Mouse (Mus musculus) cerebellum, adult 9-11 months (tissue): ENCODE results near the gene Wnt11.
A peak's percentile ranks its signal among the peaks of the same experiment; 100 is the strongest.

ENCODE experiments used
- DNase-seq: peaks from one replicate; pipeline ENCODE4 v3.0.0; 2022

The Wnt11 gene

GRCm38 (mm10) chr7:98867794-98868150, 32.9 kb downstream of the Wnt11 start:
- DNase-seq: no peak

GRCm38 (mm10) chr7:98869070-98869469, 34.2 kb downstream of the Wnt11 start:
- DNase-seq: no peak

DNA sequence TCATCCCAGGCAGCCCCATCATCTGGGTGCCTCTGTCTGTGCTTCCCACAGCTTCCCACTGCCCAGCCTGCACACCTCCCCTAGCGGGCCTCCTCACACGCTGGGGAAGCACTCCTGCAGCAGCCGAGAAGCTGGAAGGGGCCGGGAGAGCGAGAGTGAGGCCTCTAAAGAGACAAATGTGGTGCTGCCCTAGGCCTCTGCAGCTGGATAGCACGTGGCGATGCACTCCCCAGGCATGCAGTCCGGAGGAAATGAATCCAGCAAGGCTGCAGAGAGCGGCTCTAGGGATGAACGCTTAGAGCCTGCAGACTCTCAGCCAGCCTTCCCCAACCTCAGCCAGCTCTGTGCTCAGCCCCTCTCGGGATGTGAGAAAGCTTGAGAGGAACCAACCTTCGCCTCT, 35.9 kb downstream of the Wnt11 start:
- DNase-seq: no peak

GRCm38 (mm10) chr7:98871882-98872281, 37.0 kb downstream of the Wnt11 start:
- DNase-seq: no peak

GRCm38 (mm10) chr7:98873316-98873715, 38.4 kb downstream of the Wnt11 start:
- DNase-seq: no peak

DNA sequence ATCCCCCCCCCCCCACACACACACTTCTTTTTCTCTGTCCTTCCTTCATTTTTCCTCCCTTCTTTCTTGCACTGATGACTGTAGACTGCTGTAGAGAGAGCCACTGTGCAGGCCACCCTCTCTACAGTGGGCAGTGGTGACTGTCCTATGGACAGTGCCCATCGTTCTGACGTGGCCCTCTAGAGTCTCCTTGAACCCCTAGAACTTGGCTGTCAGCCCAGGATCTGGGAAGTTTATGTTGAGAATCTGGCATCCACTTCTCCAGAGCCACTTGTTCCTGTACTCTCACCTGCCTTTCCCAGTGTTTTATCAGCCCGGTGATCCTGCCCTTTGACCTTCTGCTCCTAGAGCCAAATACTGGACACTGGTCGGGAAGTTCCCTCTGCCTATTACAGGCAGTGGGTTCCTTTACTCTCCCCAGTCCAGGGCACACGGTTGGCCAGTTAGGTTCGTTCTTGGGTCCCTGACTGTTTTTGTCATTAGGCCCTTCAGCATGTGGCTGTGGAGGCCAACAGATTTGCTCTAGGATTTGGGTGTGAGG, 39.6 kb downstream of the Wnt11 start:
- DNase-seq: no peak

DNA sequence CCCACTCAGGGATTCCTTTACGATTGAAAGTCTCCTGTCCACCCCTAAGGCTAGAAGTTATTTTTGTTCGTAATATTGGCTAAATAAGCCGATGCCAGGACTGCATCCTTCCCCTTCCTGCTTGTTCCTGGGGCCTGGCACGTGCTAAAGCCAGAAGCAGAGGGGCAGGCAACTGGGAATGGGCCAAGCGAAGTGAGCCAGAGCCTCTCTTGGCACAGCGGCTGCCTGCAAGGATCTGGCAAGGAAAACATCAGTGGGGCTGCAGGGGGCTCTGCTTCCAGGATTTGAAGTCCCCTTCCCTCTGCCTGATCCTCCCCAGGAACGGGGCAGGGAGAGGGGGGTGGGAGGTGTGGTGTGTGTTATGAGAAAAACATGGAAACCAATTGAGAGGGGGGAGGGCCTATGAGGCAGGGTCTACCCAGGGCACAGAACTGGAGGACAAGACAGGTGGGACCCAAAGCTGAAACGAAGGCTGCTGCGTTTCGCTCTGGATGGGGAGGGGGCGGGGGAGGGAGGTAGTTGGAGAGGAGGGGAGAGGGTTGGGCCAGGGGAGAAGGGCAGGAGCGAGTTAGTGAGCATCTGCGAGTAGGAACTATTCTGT, 40.6 kb downstream of the Wnt11 start:
- DNase-seq: no peak

DNA sequence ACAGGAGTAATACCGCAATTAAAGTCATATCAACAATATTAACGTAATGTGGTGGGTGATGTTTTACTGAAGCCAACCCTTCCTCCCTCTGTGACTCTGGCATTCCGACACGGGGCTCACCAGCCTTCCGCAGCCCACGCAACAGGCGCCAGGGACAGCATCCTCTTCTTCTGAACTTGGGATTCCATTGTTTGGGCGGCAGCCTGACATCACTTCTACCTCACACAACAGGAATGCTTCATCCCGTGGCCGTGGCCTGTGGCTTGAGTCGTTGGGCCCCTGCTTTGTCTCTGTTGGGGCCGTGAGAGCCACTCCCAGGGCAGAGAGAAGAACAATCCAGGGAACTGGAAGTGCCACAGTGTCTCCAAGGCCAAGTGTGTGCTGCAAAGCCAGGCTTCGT, 41.2 kb downstream of the Wnt11 start:
- DNase-seq: no peak

GRCm38 (mm10) chr7:98879176-98879575, 44.3 kb downstream of the Wnt11 start:
- DNase-seq: no peak

DNA sequence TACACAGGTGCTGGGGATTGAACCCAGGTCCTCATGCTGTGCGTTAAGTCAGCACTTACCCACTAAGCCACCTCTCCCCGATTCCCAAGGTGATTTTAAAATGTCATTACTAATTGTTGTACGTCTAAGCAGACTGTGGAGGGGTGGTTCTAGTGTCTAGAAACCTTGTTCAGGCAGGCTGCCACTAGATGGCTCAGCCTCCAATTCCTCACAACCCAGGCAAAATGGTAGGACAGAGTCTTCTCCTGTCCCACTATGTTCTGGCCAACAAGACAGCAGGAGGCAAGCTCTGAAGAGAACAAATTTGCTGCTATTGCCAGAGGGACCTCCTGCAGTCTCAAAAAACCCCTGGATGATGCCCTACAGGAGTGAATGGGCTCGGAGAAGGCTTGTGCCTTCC, 47.0 kb downstream of the Wnt11 start:
- DNase-seq: peak; percentile 28

DNA sequence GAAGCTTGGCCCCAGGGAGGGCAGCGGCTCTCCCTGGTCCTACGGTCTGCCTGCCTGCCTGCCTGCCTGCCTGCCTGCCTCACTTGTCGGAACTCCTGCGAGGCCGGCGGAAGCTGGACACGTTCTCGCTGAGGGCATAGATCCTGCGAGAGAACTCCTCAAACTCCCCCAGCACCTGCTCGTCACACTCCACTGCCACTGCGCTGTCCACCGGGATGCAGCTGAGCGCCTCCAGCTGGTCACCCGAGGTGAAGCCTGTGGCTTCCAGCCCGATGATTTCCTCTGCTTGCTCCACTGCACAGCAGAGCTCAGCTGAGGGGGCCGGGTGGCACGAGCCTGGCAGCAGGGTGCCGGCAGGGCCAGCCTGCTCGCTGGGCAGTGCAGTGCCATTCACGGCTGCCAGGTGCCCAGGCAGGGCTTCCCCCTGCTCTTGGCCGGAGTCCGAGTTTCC, 52.9 kb downstream of the Wnt11 start:
- peak; percentile 81 for DNase-seq

DNA sequence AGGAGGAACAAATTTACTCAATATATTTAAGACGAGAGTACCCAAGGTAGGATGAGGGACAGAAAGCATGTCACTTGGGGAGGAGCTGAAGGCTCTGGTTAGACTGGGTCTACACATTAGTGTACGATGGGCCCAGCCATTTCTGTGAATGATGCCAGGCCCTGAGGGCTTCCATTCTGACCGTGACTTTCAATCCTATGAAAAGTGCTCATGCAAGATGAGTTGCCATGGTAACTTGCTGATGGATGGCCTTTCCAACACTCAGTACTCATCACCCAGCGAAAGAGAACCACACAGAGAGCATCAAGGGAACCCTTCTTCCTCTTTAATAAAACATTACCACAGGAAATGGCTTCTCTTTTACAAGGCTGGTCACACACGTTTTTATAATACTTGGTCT, 53.9 kb downstream of the Wnt11 start:
- DNase-seq: no peak

GRCm38 (mm10) chr7:98889211-98889610, 54.3 kb downstream of the Wnt11 start:
- no peak for DNase-seq

- no peak for DNase-seq
These were observed 58.2 kb downstream of the Wnt11 start for GRCm38 (mm10) chr7:98893144-98893543.

- no peak for DNase-seq
These were observed 59.4 kb downstream of the Wnt11 start for GRCm38 (mm10) chr7:98894305-98894704.

- DNase-seq: no peak
These were observed 59.9 kb downstream of the Wnt11 start for GRCm38 (mm10) chr7:98894768-98895167.

GRCm38 (mm10) chr7:98895501-98896095, 60.7 kb downstream of the Wnt11 start:
- DNase-seq: no peak

DNA sequence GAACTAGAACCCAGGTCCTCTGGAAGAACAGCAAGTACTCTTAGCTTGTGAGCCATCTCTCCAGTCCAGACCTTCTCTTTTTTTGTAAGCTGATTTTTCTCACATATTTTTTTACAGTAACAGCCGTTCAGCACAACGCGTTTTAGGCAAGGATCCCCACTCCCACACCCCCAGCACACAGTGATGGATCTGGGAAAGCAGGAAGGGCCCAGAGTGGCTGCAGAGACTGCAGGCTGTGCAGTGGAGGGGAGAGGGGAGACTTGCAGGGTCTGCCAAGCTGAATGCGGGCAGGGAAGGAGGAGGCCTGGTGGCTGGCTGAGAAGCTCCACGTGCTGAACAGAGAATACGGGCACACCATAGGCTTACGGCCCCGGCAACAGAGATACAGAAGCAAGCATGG, 62.4 kb downstream of the Wnt11 start:
- no peak for DNase-seq

DNA sequence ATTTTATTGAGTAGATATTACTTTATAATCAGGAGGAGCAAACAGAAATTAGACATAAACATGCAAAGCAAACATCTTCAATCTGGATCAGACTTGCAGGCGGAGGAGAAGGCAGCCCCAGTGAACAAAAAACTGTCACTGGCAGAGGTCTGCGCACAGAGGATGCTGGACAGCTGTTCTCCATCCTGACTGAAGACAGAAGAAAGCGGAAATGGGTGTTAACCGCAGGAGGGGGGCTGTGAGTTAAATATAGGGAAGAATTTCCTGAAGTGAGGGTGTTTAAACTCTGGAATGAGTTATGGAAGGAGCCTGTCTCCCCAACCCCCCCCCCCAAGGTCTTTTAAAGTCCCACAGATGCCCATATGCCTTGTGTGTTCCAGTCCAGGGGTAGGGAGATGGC, 64.9 kb downstream of the Wnt11 start:
- DNase-seq: no peak

- no peak for DNase-seq
These were observed 66.2 kb downstream of the Wnt11 start for GRCm38 (mm10) chr7:98901120-98901519.

GRCm38 (mm10) chr7:98903884-98904283, 69.0 kb downstream of the Wnt11 start:
- DNase-seq: no peak
